Mouse (Mus musculus) adipose tissue, adult 10 weeks (tissue): ENCODE data around the gene Wdr48. TPM values are rescaled to one million over a fixed set of nuclear protein-coding genes. Genes with fewer than 3 reads are reported as not detected.

Source experiments
- polyA plus RNA-seq: library from polyadenylated mRNA; stranded (reverse); fragments of 350-450 nt; fragmentation: Illumina TruSeq; extraction: RNeasy Lipid Tissue Mini Kit (QIAGEN cat#74804); gene quantifications from one replicate; pipeline ENCODE4 v1.2.3, GENCODE M21; 2014; ENCODE audit warnings: low read depth, low replicate concordance

The Wdr48 gene
- 36.3 TPM for polyA plus RNA-seq

DNA sequence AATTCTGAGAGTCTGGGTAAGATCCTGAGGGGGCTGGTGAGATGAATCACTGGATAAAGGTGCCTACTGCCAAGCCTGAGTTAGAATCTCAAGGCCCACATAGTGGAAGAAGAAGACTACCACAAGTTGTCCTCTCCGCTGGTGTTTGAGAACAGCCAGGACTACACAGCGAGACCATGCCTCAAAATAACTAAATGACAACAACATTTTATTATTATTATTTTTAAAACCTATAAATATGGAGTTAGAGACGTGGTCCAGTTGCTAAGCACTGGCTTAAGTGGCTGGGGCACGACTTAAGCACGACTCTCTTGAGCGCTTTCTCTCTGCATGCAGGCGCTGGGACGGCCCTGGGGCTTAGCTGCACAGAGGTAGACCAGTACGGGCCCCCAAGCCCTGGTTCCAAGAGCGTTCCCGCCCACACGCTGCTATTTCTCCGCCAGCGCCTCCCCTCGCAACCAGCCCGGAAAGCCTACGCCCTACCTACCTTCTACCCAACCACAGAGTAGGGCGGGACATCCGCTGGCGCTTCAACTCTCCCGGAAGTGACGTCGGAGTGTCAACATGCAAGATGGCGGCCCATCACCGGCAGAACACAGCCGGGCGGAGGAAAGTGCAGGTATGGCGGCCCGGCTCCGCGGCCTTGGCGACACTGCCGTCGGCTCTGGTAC is at the start of gene Wdr48:
Gene Wdr48, plus strand, starts transcription at position 540 of the 671 bp plus-strand sequence.

GRCm38 (mm10) chr9:119937005-119937773 is 42.5 kb downstream of the Wdr48 start, which contains the start of the genes Gorasp1 and Ttc21a:
TSS of gene Gorasp1 (minus strand) at chr9:119937565.
TSS of gene Ttc21a (plus strand) at chr9:119937606.

Other genes with a start within 250 kb of the Wdr48 start
- not detected for gene Scn10a, start 175.6 kb upstream of the Wdr48 start, polyA plus RNA-seq
- not detected for gene Scn11a, start 69.4 kb upstream of the Wdr48 start, polyA plus RNA-seq
- 33.6 TPM for gene Gorasp1, start 42.7 kb downstream of the Wdr48 start, polyA plus RNA-seq
- gene Ttc21a, start 42.7 kb downstream of the Wdr48 start, polyA plus RNA-seq: 6.3 TPM
- 8.6 TPM for gene Csrnp1, start 89.8 kb downstream of the Wdr48 start, polyA plus RNA-seq
- gene Xirp1, start 128.7 kb downstream of the Wdr48 start, polyA plus RNA-seq: 0.25 TPM
- gene Cx3cr1, start 175.0 kb downstream of the Wdr48 start, polyA plus RNA-seq: 6.9 TPM
- gene Ccr8, start 197.2 kb downstream of the Wdr48 start, polyA plus RNA-seq: not detected
- gene Slc25a38, start 215.5 kb downstream of the Wdr48 start, polyA plus RNA-seq: 23.7 TPM
- gene Rpsa, start 232.8 kb downstream of the Wdr48 start, polyA plus RNA-seq: 1,283 TPM